Mouse (Mus musculus) kidney, postnatal 14 days (tissue): ENCODE results near the gene Efl1.
"Not testable (repeated sequence)": the region's sequence is repeated elsewhere in the genome, so short reads cannot be mapped to it uniquely, and the experiment has no call there.

Experiments
- DNase-seq: peaks from one replicate; pipeline ENCODE4 v3.0.0; 2022; ENCODE audit warnings: mixed read lengths

Gene Efl1

DNA sequence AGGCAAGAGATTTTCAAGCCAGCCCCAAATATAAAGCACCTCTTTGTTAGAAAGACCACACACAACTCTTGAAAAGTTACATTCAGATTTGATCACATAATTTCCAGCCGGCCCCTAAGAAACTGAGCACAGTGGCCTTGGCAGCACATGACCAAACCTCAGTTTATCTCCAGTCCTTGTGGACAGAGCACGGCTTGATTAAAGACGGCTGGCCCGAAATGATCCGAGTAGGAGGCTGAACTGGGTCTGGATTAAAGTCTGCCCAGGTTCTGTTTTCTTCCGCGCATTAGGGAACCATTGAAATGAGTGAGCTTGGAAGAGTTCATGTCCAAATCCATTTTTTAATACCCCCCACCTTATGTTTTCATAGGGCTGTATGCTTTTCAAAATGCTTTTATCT lies 72.1 kb downstream of the Efl1 start:
- no peak for DNase-seq

- no peak for DNase-seq
These were observed 72.5 kb downstream of the Efl1 start for GRCm38 (mm10) chr7:82720906-82721305.

GRCm38 (mm10) chr7:82722486-82723123 lies 74.2 kb downstream of the Efl1 start:
- DNase-seq, result peak; percentile 16

- peak; percentile 23 for DNase-seq
These were observed 74.9 kb downstream of the Efl1 start for GRCm38 (mm10) chr7:82723151-82723871.

GRCm38 (mm10) chr7:82724491-82724890 lies 76.1 kb downstream of the Efl1 start:
- no peak for DNase-seq

- no peak for DNase-seq
These were observed 76.7 kb downstream of the Efl1 start for GRCm38 (mm10) chr7:82725006-82725636.

DNA sequence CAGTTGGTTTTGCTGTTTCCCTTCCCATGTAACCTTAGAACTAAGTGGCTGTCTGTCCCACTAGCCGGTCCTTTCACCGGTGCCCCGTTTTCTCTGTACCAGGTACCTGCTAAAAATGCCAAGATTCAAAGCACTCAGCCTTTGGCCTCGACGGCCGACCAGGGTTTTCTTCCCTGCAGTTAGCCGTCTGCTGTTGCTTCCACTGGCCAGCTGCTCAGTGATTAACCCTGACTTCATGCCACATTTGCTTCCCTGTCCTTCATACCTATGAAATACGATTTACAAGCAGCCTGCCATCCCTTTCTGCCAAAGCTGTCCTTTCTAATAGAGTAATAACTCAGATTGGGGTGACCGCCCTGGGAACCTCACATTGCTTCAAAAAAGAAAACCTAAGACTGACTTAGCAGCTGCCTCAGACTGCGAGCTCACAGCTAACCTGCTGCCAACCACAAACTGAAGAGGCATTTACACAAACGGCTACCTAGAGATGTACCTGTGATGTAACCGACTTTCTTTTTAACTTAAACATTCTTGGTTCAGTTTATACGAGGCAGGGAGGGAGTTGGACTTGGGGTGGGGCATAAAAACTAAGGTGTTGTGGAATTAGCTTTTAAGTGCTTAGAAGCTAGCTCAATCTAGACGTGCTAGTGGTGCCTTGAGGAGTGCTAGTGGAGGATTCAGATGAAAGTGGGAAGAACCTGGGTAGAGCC lies 77.5 kb downstream of the Efl1 start:
- no peak for DNase-seq

DNA sequence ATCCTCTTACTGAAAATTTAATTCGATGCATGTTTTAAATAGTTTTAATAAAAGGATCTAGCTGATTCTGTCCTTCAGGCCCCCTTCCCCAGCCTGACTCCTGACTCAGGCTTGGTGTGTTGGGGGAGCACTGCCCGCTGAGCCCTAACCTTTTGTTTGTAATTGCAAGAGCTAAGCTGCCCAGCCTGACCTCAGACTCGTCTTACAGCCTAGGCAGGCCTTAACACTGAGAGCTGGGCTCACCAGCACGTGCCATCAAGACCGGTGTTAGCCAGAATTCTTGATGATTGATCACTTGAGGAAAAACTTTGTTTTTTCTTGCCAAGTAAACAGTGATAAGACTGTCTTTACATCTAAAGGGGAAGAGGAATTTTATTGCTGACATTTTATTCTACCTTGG lies 78.7 kb downstream of the Efl1 start:
- no peak for DNase-seq

DNA sequence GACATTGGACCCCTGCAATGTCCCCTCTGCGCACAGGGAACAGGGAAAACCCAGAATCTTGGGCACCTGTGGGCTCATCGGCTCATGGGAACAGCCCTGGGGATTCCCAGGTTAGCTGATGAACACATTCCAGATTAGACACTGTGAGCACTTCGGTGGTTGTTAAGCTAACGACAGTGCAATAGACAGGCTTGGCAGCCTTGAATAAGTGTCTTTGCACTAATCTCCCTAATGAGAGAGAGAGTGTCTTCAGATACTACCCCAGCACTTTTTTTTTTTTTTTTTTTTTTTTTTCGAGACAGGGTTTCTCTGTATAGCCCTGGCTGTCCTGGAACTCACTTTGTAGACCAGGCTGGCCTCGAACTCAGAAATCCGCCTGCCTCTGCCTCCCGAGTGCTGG lies 80.6 kb downstream of the Efl1 start:
- DNase-seq, result not testable (repeated sequence)

DNA sequence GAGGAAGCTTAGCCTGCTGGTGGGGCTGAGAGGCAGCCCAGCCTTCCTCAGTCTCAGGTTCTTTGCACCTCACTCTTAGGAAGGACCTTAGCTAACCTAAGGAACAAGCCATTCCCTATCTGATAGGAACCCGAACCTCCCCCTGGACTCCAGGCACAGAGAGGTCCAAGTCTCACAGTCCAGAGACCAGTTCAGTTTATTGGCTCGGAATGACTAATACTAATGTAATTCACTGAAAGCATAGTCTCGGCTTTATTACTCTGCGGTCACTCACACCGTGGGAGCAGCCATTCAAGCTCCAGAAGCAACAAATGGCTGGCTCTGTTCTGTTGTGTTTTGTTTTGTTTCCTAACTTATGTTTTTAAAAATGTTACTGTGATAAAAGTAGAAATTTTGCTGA lies 84.7 kb downstream of the Efl1 start:
- no peak for DNase-seq

DNA sequence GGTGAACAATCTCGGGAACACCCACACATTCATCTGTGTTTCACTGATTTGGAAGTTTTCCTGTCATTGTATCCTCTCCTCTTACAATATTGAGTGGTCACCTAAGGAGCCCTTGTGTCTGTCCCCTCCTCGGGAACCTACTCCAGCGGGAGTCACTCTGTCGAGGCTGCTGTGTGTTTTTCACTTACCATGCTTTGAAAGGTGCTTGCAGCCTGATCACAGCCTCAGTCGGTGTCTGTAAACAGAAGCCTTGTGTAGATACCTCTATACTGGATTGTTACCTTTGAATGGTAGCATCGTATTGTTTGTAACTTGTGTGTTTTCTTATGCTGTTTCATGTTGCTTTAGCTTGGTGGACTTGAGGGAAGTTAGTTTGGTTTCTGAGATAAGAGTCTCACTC lies 85.6 kb downstream of the Efl1 start:
- DNase-seq, result no peak

DNA sequence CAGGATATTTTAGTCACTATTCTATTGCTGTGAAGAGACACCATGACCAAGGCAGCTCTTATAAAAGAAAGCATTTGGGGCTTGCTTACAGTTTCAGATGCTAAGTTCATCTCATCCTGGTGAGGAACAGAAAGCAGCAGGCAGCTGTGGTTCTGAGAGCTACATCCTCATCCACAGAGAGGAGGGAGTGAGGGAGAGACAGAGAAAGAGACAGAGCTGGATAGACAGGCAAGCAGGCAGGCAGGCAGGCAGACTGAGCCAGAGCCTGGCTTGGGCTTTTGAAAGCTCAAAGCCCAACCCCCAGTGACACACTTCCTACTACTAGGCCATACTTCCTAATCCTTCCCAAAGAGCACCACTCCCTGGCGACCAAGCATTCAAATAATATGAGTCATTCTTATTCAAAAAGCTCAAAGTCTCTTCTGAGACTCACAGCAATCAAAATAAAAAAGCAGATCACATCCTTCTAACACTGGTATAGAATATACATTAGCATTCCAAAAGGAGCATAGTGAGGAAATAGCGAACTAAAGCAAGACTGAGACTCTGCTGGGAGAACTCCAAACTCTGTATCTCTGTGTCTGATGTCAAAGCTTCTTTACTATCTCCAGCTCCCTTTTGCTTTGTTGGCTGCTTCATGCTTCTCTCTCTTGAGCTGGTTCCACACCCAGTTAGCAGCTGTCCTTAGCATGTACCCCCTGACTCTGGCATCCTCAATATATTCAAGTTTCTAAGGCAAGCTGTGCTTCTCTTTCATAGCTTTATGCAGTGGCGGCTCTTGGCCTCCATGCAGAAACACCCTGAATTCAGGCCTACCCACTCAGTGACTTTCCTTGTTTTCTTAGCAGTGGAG lies 86.6 kb downstream of the Efl1 start:
- no peak for DNase-seq

DNA sequence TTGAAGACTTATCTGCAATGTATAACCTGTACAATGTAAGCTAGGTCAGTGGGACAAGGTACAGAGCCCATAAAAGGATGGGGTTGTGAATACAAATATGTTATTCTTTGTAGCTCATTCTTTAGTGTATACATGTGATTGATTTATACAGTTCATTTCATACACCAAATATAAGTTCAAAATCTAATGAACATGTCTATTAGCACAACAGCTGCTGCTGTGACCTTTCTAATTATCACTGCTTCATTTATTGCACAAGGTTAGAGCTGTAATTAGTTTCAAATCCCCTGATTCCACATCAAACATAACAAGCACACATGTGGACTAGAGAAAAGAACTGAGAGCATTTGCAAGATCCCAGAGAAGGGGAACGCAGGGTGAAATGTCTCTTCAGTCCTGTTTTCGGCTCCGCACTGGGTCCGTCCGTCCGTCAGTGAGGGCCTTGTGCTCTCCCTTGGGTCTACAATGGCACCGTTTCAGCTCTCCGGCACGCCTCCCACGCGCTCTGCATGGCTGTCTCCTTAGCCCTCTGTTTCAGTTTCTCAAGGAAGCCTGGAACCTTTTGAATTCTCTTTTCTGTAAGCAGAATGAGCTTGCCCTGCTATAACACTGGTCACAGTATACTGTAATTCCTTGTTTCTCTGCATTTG lies 94.8 kb downstream of the Efl1 start:
- no peak for DNase-seq

- DNase-seq, result no peak
These were observed 95.8 kb downstream of the Efl1 start for GRCm38 (mm10) chr7:82744167-82744715.

DNA sequence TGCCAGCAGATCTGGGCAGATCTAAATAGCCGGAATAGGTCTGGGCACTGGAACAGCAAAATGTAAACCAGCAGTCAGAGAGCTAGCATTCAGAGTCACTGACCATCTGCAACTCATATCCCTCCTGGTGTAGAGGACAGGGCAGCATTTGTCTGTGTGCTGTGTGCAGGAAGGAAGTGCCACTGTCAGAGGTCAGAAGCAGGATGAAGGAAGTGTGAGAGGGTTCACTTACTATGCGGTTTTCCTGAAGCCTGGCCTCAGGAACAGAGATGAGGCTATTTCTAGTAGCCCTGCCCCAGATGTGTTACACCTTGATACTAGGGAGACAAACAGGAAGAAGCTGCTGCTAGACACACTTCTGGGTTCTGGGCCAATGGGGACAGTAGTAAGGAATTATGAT lies 100.4 kb downstream of the Efl1 start:
- peak; percentile 46 for DNase-seq

GRCm38 (mm10) chr7:82749239-82749638 lies 100.8 kb downstream of the Efl1 start:
- DNase-seq, result no peak

DNA sequence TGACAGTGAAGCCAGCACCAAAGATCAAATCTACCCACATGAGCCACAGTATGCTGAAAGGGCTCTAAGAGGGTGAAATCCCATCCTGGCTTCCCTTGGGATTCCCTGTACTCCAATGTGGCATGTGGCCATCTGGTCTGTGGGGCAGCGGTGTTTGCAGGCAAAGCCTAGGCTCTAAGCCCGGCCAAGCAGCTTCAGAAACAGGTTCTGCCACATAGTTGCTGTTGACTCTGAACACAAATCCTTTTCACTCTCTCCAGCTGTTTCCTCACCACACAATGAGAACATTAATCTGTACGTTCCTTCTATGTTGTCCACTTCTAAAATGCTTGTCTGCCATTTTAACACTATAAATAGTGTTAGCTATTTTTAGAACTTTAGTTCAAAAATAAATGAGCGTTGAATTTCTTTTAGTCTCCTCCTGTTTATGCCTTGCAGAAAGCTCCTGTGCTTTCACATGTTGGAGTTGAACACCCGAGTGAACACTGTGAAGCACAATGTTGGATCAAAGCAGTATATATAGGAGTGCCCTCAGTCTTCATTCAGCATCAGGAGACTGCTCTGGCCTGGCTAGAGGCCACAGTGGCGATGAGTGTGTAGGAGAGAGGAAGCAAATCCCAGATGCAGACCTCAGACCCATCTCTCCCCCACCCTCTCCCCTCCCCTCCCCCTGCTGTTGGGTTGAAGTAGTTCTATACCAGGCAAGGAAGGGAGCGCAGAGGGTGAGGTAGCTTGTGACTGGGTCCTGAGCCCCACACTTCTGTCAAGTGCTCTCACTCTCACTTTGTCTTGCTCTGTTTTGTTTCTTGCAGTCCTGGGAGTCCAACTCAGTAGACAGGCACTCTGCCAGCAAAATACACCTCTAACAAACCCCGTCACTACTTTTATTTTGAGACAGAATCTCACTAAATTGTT lies 104.0 kb downstream of the Efl1 start:
- DNase-seq, result peak; percentile 64

DNA sequence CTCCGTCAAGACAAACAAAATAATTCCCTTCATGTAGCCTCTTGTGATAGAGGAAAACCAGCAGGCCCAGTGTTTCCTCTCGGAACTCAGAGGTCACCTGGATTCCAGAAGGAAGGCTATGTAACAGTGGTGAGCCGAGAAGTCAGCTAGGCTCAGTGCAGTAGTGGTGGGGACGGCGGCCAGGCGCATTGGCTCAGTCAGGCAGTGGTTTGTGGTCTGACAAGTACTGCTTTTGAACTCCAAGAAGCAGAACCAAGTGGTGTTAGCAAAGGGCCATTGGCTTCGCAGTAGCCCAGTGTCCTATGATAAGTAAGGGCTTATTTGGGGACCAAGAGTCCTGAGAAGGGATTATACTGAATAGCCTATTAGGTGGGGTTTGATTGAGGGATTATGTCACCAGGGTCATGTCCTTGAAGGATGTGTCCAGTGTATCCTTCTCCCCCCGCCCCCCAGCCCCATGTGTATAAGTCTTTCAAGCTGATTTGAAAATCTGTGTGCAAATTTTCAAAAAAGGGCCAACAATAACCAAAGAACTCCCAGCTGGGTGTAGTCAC lies 107.3 kb downstream of the Efl1 start:
- DNase-seq, result no peak

GRCm38 (mm10) chr7:82758521-82758920 lies 110.1 kb downstream of the Efl1 start:
- no peak for DNase-seq

DNA sequence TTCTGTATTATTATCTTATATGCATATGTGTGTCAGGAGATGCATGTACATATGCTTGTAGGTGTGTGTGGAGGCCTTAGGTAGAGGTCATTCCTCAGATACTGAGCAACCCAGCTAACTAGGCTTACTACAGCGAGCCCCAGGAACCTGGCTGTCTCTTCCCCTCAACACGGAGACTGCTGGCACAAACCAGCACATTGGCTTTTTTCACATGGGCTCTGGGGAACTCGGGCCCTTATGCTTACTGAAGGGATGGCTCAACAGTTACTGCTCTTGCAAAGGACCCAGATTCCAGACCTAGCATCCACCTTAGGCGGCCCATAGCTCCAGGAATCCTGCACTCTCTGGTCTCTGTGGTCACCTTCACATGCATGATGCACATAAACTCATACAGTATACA lies 110.7 kb downstream of the Efl1 start:
- no peak for DNase-seq
